Mouse (Mus musculus): ENCODE measurements around the gene Tnfrsf1b.

DNA sequence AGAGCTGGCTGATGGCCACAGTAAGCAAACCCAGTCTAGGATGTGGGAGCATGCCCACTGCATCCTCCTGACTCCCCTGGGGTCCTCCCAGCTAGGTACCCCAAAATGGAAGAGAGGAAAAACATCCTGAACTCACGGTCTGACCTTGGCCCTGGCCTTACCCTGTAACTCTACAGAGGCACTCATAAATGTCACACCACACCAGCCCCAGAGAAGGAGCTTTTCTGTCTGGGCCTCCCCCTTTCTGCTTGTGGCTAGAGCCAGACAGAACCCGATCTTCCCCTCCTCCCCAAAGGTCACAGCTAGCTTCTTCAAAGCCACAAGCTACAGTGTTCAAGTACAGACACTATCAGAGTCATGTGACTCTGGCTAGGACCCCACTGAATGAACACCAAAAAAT, 25.3 kb downstream of the Tnfrsf1b start:
- no peak for TF ChIP-seq GATA1 (IDR thresholded peaks at IDR 0.05; ENCODE audit: borderline replicate concordance, low read length)
- no peak for TF ChIP-seq FLI1 (IDR thresholded peaks at IDR 0.05; ENCODE audit: low read length)
